Mouse (Mus musculus): ENCODE data around the gene Pfpl. TPM values are rescaled to one million over a fixed set of nuclear protein-coding genes. Genes with fewer than 3 reads are reported as not detected.

Pfpl gene
- polyA plus RNA-seq, 1 experiment from 2014 or later: not detected

DNA sequence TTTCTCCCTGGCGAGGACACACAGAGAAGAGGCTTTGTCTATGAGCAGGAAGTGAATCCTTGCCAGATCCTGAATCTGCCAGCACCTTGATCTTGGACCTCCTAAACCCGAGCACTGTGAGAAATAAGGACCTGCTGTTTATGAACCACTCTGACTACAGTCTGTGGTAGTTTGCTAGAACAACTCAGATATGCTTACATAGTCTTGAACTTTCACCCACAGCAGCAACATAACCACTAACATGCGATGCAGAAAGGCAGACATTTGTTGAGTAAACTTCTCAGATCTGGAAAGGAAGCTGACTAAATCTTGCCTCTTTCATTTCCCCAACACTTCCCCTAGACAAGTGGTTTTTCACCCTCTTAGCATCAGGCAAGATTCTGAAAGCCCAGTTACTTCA, 44.2 kb downstream of the Pfpl start:
- no peaks in the 10 kb centered on the region for H3K9me3 ChIP-seq (replicated peaks)
- no peak for DNase-seq (ENCODE audit: low spot score)
- H3K27me3 ChIP-seq (ENCODE audit: low read depth, poor library complexity, severe bottlenecking): no peaks in the 10 kb centered on the region
- H3K4me1 ChIP-seq: no peaks in the 10 kb centered on the region
- 89% methylated on average over 3 of the region's 3 CpGs for WGBS
- H3K4me3 ChIP-seq: no peak overlapping the region
- no peaks in the 10 kb centered on the region for H3K36me3 ChIP-seq
- H3K27ac ChIP-seq: no peak overlapping the region

DNA sequence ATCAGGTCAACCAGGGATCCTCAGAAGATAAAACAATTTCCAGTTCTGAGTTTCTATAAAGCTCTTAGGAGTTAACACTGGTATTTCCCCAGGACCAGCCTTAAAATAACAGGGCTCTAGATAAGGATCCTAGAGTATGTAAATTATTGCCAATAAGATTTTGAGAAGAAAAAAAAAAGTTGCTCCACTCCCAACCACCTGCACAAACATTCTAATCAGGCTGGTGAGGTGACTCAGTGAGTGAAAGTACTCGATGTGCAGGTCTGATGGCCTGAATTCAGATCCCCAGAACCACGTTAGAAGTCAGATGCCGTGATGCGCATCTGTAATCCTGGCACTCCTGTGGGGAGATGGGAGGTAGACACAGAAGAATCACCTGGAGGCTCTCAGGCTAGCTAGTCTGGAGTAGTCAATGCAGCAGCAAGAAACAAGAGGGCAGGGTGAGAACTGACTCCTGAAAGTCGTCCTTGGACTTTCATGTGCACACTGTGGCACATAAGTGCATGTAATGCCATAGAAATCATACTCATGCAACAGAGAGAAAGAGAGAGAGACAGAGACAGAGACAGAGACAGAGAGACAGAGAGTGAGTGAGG, 44.8 kb downstream of the Pfpl start:
- H3K4me3 ChIP-seq: no peak overlapping the region
- H3K9me3 ChIP-seq (replicated peaks): no peaks in the 10 kb centered on the region
- H3K4me1 ChIP-seq: no peaks in the 10 kb centered on the region
- no peak for DNase-seq (ENCODE audit: low spot score)
- H3K36me3 ChIP-seq: no peaks in the 10 kb centered on the region
- WGBS: 86% methylated on average over 5 of the region's 5 CpGs
- no peaks in the 10 kb centered on the region for H3K27me3 ChIP-seq (ENCODE audit: low read depth, poor library complexity, severe bottlenecking)
- H3K27ac ChIP-seq: no peak overlapping the region

DNA sequence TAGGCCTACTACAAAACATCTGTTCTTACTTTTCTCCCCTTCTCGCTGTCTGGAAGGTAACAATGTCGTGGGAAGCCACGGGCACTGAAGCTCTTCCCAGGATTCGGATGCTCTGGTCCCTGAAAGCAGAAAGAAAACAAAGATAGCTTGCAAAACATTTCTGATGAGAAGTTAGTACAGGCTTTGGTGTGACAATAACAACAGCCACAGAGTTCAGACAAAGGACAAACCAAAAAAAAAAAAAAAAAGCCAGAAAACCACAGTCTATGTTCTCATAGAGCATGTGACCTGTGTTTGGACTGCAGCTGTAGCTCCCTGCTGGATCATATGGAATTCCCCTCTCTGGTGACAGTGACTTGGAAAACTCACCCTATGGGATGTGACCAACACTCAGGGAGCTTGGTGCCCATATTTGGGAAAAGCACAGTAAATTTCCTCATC, 45.5 kb downstream of the Pfpl start:
- H3K9me3 ChIP-seq (replicated peaks): no peaks in the 10 kb centered on the region
- H3K4me1 ChIP-seq: no peaks in the 10 kb centered on the region
- no peak overlapping the region for H3K27ac ChIP-seq
- H3K36me3 ChIP-seq: no peaks in the 10 kb centered on the region
- no peak overlapping the region for H3K4me3 ChIP-seq
- WGBS: 55% methylated on average over 4 of the region's 4 CpGs
- H3K27me3 ChIP-seq (ENCODE audit: low read depth, poor library complexity, severe bottlenecking): no peaks in the 10 kb centered on the region
- no peak for DNase-seq (ENCODE audit: low spot score)

DNA sequence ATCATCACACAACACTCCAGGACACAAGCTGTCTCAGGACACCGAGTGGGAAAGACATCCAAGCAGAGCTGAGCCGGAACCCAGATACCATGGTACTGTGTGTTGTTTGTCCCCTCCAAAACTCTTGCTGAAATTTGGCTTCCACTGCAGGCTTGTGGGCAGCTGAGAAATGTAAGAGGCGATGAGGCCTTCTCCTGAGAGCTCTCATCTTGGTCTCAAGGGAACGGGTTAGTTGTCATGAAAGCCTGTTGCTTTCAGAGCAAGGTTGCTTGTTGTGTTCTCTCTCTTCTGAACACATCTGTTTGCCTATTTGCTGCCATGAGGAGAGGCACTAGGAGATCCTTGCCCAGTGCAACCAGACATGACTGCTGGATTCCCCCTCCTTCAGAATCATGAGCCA, 46.2 kb downstream of the Pfpl start:
- 93% methylated on average over 4 of the region's 4 CpGs for WGBS

DNA sequence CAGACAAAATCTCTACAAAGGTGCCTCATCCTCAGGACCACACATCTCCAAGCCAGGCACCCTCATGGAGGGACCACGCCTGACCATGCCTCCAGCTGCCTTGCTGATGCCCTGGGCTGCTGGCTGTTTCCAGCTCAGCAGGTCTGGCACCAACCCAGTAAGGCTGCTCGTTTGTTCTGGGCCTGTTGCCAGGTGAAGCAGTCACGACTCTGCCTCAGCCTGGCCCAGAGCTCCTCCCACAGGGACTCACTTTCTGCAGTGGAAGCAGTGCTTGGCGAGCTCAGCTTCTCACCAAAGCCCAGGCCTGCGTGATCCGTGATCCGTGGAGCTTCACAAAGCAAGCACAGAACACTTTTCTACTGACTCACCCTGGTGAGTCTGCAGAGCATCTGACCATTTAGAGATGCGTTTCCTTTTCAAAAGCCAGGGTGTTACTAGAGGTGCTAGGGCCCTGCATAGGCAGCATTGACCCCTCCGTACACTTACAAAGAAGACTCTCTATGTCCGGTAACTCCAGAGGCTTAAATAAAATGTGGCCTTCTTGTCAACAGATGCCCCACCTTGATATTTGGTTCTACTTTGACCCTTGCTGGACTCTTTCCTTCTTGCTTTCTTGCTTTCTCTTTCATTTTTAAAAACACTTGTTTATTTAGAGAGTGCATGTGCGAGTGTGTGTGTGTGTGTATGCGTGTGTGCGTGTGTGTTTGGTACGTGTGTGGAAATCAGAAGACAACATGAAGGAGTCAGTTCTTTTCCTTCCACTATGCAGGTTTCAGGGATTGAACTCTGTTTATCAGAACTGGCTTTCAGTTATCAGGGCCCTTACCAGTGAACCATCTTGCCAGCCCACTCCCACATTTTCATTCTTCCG, 47.9 kb downstream of the Pfpl start:
- 82% methylated on average over 15 of the region's 15 CpGs for WGBS
- no peaks in the 10 kb centered on the region for H3K27me3 ChIP-seq (ENCODE audit: low read depth, poor library complexity, severe bottlenecking)
- H3K27ac ChIP-seq: no peak overlapping the region
- H3K4me3 ChIP-seq: no peak overlapping the region
- DNase-seq (ENCODE audit: low spot score): no peak
- H3K4me1 ChIP-seq: no peaks in the 10 kb centered on the region
- no peaks in the 10 kb centered on the region for H3K36me3 ChIP-seq
- no peaks in the 10 kb centered on the region for H3K9me3 ChIP-seq (replicated peaks)

More for the DNA sequence above, 46.2 kb downstream of the Pfpl start:
- DNase-seq (ENCODE audit: low spot score): no peak
- Histone ChIP-seq H3K4me1 (no peaks in the 10 kb centered on the region), H3K36me3 (no peaks in the 10 kb centered on the region), H3K27me3 (ENCODE audit: low read depth, poor library complexity, severe bottlenecking) (no peaks in the 10 kb centered on the region), H3K9me3 (replicated peaks) (no peaks in the 10 kb centered on the region), H3K4me3 (no peak overlapping the region), H3K27ac (no peak overlapping the region)

DNA sequence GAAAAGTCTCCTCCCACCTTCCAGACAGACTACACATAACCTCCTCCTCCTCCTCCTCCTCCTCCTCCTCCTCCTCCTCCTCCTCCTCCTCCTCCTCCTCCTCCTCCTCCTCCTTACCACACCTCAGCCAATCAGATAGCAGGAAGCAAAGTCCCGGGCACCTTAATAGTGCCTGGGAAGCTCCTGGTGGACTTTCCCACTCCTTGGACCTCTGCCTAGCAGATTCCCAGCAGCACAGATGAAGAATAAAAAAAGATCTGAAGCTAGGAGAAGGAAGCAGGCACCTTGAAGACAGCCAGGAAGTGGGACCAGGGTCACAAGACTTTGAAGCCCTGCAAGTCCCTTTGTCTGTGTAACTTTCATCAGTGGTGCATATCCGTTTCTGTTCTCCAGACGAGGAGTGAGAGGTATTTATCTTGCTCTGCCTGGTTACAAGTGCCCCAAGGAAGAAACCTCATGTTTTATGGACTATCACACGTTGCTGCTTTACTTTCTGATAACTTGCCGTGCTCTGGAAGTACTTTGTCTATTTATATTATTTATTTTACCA, 49.1 kb downstream of the Pfpl start:
- H3K36me3 ChIP-seq: no peaks in the 10 kb centered on the region
- no peak overlapping the region for H3K27ac ChIP-seq

DNA sequence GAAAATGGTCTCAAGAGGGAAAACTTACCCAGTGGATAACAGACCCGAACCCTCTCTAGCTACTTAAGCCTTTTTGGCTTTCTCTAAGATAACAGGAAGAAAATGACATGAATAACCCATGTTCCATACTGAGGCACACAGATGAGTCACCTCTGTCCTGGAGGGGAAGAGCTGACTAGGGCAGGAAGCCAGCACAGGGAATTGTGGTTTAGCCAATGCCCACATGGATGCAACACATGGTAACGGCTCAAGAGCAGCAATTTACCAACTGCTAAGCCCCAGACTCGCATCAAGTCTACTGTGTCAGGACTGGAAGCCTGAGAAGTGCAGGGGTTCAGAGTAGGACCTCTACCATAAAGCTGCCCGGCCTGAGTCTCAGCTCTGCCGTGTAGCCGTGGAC, 50.7 kb downstream of the Pfpl start:
- H3K4me3 ChIP-seq: no peak overlapping the region
- H3K9me3 ChIP-seq (replicated peaks): no peaks in the 10 kb centered on the region
- H3K36me3 ChIP-seq: no peaks in the 10 kb centered on the region
- no peak overlapping the region for H3K27ac ChIP-seq
- H3K27me3 ChIP-seq (ENCODE audit: low read depth, poor library complexity, severe bottlenecking): no peaks in the 10 kb centered on the region
- DNase-seq (ENCODE audit: low spot score): no peak
- H3K4me1 ChIP-seq: no peaks in the 10 kb centered on the region
- 90% methylated on average over 6 of the region's 6 CpGs for WGBS

More for the DNA sequence above, 49.1 kb downstream of the Pfpl start:
- Histone ChIP-seq H3K4me3 (no peak overlapping the region), H3K4me1 (no peaks in the 10 kb centered on the region), H3K27me3 (ENCODE audit: low read depth, poor library complexity, severe bottlenecking) (no peaks in the 10 kb centered on the region), H3K9me3 (replicated peaks) (no peaks in the 10 kb centered on the region)
- no peak for DNase-seq (ENCODE audit: low spot score)
- WGBS: 55% methylated on average over 5 of the region's 5 CpGs

Other genes with a start within 250 kb of the Pfpl start
- gene Olfr1431, start 227.3 kb upstream of the Pfpl start, polyA plus RNA-seq (2016; fragmentation: Nextera tagmentation; extraction: Ambion mirVana): not detected in 2 replicates
- not detected in 2 replicates for gene Olfr1432, start 195.3 kb upstream of the Pfpl start, polyA plus RNA-seq (2016; fragmentation: Nextera tagmentation; extraction: Ambion mirVana)
- gene Olfr262, start 186.2 kb upstream of the Pfpl start, polyA plus RNA-seq (2016; fragmentation: Nextera tagmentation; extraction: Ambion mirVana): not detected in 2 replicates
- gene Olfr235, start 166.9 kb upstream of the Pfpl start, polyA plus RNA-seq (2016; fragmentation: Nextera tagmentation; extraction: Ambion mirVana): not detected in 2 replicates
- gene Olfr1434, start 148.1 kb upstream of the Pfpl start, polyA plus RNA-seq (2016; fragmentation: Nextera tagmentation; extraction: Ambion mirVana): not detected in 2 replicates
- not detected in 2 replicates for gene Olfr1436, start 128.8 kb upstream of the Pfpl start, polyA plus RNA-seq (2016; fragmentation: Nextera tagmentation; extraction: Ambion mirVana)
- gene Olfr1437, start 102.8 kb upstream of the Pfpl start, polyA plus RNA-seq (2016; fragmentation: Nextera tagmentation; extraction: Ambion mirVana): not detected in 2 replicates
- gene Olfr1438-ps1, start 92.0 kb upstream of the Pfpl start, polyA plus RNA-seq (2016; fragmentation: Nextera tagmentation; extraction: Ambion mirVana): not detected in 2 replicates
- gene Olfr1440, start 40.6 kb upstream of the Pfpl start, polyA plus RNA-seq (2016; fragmentation: Nextera tagmentation; extraction: Ambion mirVana): not detected in 2 replicates
- gene Olfr1441, start 10.5 kb upstream of the Pfpl start, polyA plus RNA-seq (2016; fragmentation: Nextera tagmentation; extraction: Ambion mirVana): not detected in 2 replicates
- 0.05 and 0.08 TPM in 2 replicates for gene Mpeg1, start 32.9 kb downstream of the Pfpl start, polyA plus RNA-seq (2016; fragmentation: Nextera tagmentation; extraction: Ambion mirVana)
- 1.8 and 2.3 TPM in 2 replicates for gene Dtx4, start 73.5 kb downstream of the Pfpl start, polyA plus RNA-seq (2016; fragmentation: Nextera tagmentation; extraction: Ambion mirVana)
- gene Fam111a, start 117.8 kb downstream of the Pfpl start, polyA plus RNA-seq (2016; fragmentation: Nextera tagmentation; extraction: Ambion mirVana): 11.5 and 15.4 TPM in 2 replicates
- gene Gm4952, start 172.1 kb downstream of the Pfpl start, polyA plus RNA-seq (2016; fragmentation: Nextera tagmentation; extraction: Ambion mirVana): not detected in 2 replicates
- not detected in 2 replicates for gene Glyat, start 205.4 kb downstream of the Pfpl start, polyA plus RNA-seq (2016; fragmentation: Nextera tagmentation; extraction: Ambion mirVana)
- not detected in 2 replicates for gene Olfr1442, start 242.5 kb downstream of the Pfpl start, polyA plus RNA-seq (2016; fragmentation: Nextera tagmentation; extraction: Ambion mirVana)

All from limb, embryonic 10.5 days (tissue).